Mouse (Mus musculus): ENCODE measurements around the gene Tnni3. TPM values are rescaled to one million over a fixed set of nuclear protein-coding genes. Genes with fewer than 3 reads are reported as not detected.
A peak's percentile ranks its signal among the peaks of the same experiment; 100 is the strongest.
"Not testable (repeated sequence)": the region's sequence is repeated elsewhere in the genome, so short reads cannot be mapped to it uniquely, and the experiment has no call there.

Gene Tnni3
- not detected for total RNA-seq (2021)
- long read RNA-seq, experiment 1, result 0 reads
- long read RNA-seq, experiment 2, result 0 reads

GRCm38 (mm10) chr7:4524212-4524922, at the start of gene Tnni3:
Gene Tnni3 (minus strand): TSS chr7:4524229.
- peak; percentile 36 for DNase-seq (ENCODE audit: low spot score)

GRCm38 (mm10) chr7:4572361-4572760, 48.3 kb upstream of the Tnni3 start:
- DNase-seq (ENCODE audit: low spot score), result not testable (repeated sequence)

- no peak for DNase-seq (ENCODE audit: low spot score)
Observed at GRCm38 (mm10) chr7:4562660-4563059, 38.6 kb upstream of the Tnni3 start.

- DNase-seq (ENCODE audit: low spot score), result no peak
Observed at GRCm38 (mm10) chr7:4557167-4557560, 33.1 kb upstream of the Tnni3 start.

GRCm38 (mm10) chr7:4556256-4557166, 32.5 kb upstream of the Tnni3 start:
- DNase-seq (ENCODE audit: low spot score), result peak; percentile 74

- no peak for DNase-seq (ENCODE audit: low spot score)
Observed at GRCm38 (mm10) chr7:4547221-4547641, 23.2 kb upstream of the Tnni3 start, which contains the start of gene Syt5. Gene Syt5 (minus strand): TSS chr7:4547541.

GRCm38 (mm10) chr7:4546591-4547131, 22.6 kb upstream of the Tnni3 start:
- no peak for DNase-seq (ENCODE audit: low spot score)

GRCm38 (mm10) chr7:4546050-4546449, 22.0 kb upstream of the Tnni3 start:
- DNase-seq (ENCODE audit: low spot score), result no peak

GRCm38 (mm10) chr7:4542013-4542412, 18.0 kb upstream of the Tnni3 start:
- no peak for DNase-seq (ENCODE audit: low spot score)

GRCm38 (mm10) chr7:4541344-4541743, 17.3 kb upstream of the Tnni3 start:
- no peak for DNase-seq (ENCODE audit: low spot score)

- no peak for DNase-seq (ENCODE audit: low spot score)
Observed at GRCm38 (mm10) chr7:4539019-4539418, 15.0 kb upstream of the Tnni3 start.

- DNase-seq (ENCODE audit: low spot score), result no peak
Observed at GRCm38 (mm10) chr7:4537181-4537580, 13.2 kb upstream of the Tnni3 start.

- DNase-seq (ENCODE audit: low spot score), result no peak
Observed at GRCm38 (mm10) chr7:4536369-4536768, 12.3 kb upstream of the Tnni3 start.

GRCm38 (mm10) chr7:4532005-4532729, 8.1 kb upstream of the Tnni3 start, which contains the start of gene Dnaaf3:
Gene Dnaaf3 (minus strand): TSS chr7:4532453.
- peak; percentile 56 for DNase-seq (ENCODE audit: low spot score)

- DNase-seq (ENCODE audit: low spot score), result not testable (repeated sequence)
Observed at GRCm38 (mm10) chr7:4530166-4530565, 6.1 kb upstream of the Tnni3 start.

- DNase-seq (ENCODE audit: low spot score), result no peak
Observed at GRCm38 (mm10) chr7:4527302-4527689, 3.3 kb upstream of the Tnni3 start.

GRCm38 (mm10) chr7:4526341-4527301, 2.6 kb upstream of the Tnni3 start:
- peak; percentile 64 for DNase-seq (ENCODE audit: low spot score)

- no peak for DNase-seq (ENCODE audit: low spot score)
Observed at GRCm38 (mm10) chr7:4523205-4524130, 561 bp downstream of the Tnni3 start.

- no peak for DNase-seq (ENCODE audit: low spot score)
Observed at GRCm38 (mm10) chr7:4522292-4522691, 1.7 kb downstream of the Tnni3 start.

All from gastrocnemius, adult 18-20 months (tissue).